Mouse (Mus musculus) stomach, postnatal 0 days (tissue): ENCODE results near the gene Arf6. TPM values are rescaled to one million over a fixed set of nuclear protein-coding genes. Genes with fewer than 3 reads are reported as not detected.
"Not testable (repeated sequence)": the region's sequence is repeated elsewhere in the genome, so short reads cannot be mapped to it uniquely, and the experiment has no call there.

ENCODE experiments used
- ATAC-seq: fragments of 200-750 bp; cut with Nextera tagmentation; 2 replicates; pipeline ENCODE4 v1.8.0; 2017; ENCODE audit not compliant: low FRiP score, low TSS enrichment
- DNase-seq: peaks from one replicate; pipeline ENCODE4 v3.0.0-alpha.2; 2016; ENCODE audit warnings: low spot score
- H3K27ac ChIP-seq: fragments of 300-500 bp; sonication (generic); replicated peaks from 2 replicates; pipeline ENCODE4 v1.5.1; 2014; ENCODE audit warnings: mild to moderate bottlenecking, control low read depth
- H3K27me3 ChIP-seq: fragments of 300-500 bp; sonication (generic); 2 replicates; pipeline ENCODE4 v1.6.1; 2014; ENCODE audit warnings: low read length; ENCODE audit not compliant: control insufficient read depth, insufficient read depth
- H3K36me3 ChIP-seq: fragments of 300-500 bp; sonication (generic); 2 replicates; pipeline ENCODE4 v1.6.1; 2014; ENCODE audit warnings: low read length, mixed read lengths; ENCODE audit not compliant: control insufficient read depth, insufficient read depth
- H3K4me1 ChIP-seq: fragments of 300-500 bp; sonication (generic); replicated peaks from 2 replicates; pipeline ENCODE4 v1.6.1; 2014; ENCODE audit warnings: antibody characterized with exemption; ENCODE audit not compliant: control insufficient read depth, insufficient read depth
- H3K4me2 ChIP-seq: fragments of 300-500 bp; sonication (generic); replicated peaks from 2 replicates; pipeline ENCODE4 v1.6.1; 2014; ENCODE audit warnings: low read depth, mild to moderate bottlenecking, control low read depth, moderate library complexity
- H3K4me3 ChIP-seq: fragments of 300-500 bp; sonication (generic); 2 replicates; pipeline ENCODE4 v1.5.1; 2014; ENCODE audit warnings: low read depth, low read length, control low read depth
- H3K9ac ChIP-seq: fragments of 300-500 bp; sonication (generic); 2 replicates; pipeline ENCODE4 v1.6.1; 2014; ENCODE audit warnings: mild to moderate bottlenecking, low read length, control low read depth, mixed read lengths
- H3K9me3 ChIP-seq: fragments of 300-500 bp; sonication (generic); 2 replicates; pipeline ENCODE4 v1.6.1; 2016; ENCODE audit warnings: low read length; ENCODE audit not compliant: control insufficient read depth
- CTCF ChIP-seq: IDR thresholded peaks from 2 replicates; pipeline ENCODE4 v1.5.1; 2016; ENCODE audit warnings: antibody characterized with exemption, low read depth, mild to moderate bottlenecking, moderate library complexity
- EP300 ChIP-seq: optimal IDR thresholded peaks from 2 replicates; pipeline ENCODE3; 2016; ENCODE audit warnings: antibody characterized with exemption
- WGBS: fragments of 180-500 bp; shearing (Covaris S2); extraction: QIAGEN DNeasy Blood & Tissue Kit; methylation state at CpG from one replicate; pipeline ENCODE4 v1.1.7; 2014; 5-methylcytosine and 5-hydroxymethylcytosine counted together
- polyA plus RNA-seq: library from polyadenylated mRNA; unstranded; fragments of >200 nt; fragmentation: Nextera tagmentation; extraction: Ambion mirVana; gene quantifications from 2 replicates; pipeline ENCODE4 v1.2.1, GENCODE M21; 2015

Gene Arf6
- polyA plus RNA-seq, 1 experiment from 2014 or later: 97.8 TPM

- H3K4me3 ChIP-seq: peak overlapping the region; percentile 99
- peaks cover 4% of the 10 kb centered on the region; the same call in 1 of the 2 replicates for H3K36me3 ChIP-seq
- 0 out of 2 replicates have a peak, but pooled peaks have one; percentile 0 for ATAC-seq
- no peak for DNase-seq
- TF ChIP-seq EP300 (no peak), CTCF (no peak)
- no peaks in the 10 kb centered on the region for H3K27me3 ChIP-seq
- H3K4me2 ChIP-seq: peak overlapping the region; percentile 78
- H3K9me3 ChIP-seq: no peaks in the 10 kb centered on the region
- peak overlapping the region; percentile 99 for H3K27ac ChIP-seq
- H3K4me1 ChIP-seq: no peaks in the 10 kb centered on the region
- H3K9ac ChIP-seq: peak overlapping the region; percentile 100
- WGBS: under 1% methylated on average over 42 of the region's 42 CpGs
These were observed 881 bp downstream of the Arf6 start for GRCm38 (mm10) chr12:69372731-69373331.

- H3K27me3 ChIP-seq: no peaks in the 10 kb centered on the region
- peaks cover 4% of the 10 kb centered on the region; the same call in 1 of the 2 replicates for H3K36me3 ChIP-seq
- peak overlapping the region; percentile 99 for H3K4me3 ChIP-seq
- 15% methylated on average over 11 of the region's 11 CpGs for WGBS
- ATAC-seq: no peak
- H3K4me2 ChIP-seq: peak overlapping the region; percentile 78
- peak overlapping the region; percentile 61; the same call in 1 of the 2 replicates for H3K27ac ChIP-seq
- peak overlapping the region; percentile 100 for H3K9ac ChIP-seq
- no peak for TF ChIP-seq CTCF
- TF ChIP-seq EP300: no peak
- DNase-seq: peak; percentile 32
- no peaks in the 10 kb centered on the region for H3K4me1 ChIP-seq
- H3K9me3 ChIP-seq: no peaks in the 10 kb centered on the region
These were observed 2.2 kb downstream of the Arf6 start for GRCm38 (mm10) chr12:69373850-69374766.

- Histone ChIP-seq H3K4me1 (no peaks in the 10 kb centered on the region), H3K36me3 (peaks cover 4% of the 10 kb centered on the region; the same call in 1 of the 2 replicates), H3K27ac (no peak overlapping the region), H3K4me2 (0 out of 2 replicates have a peak overlapping the region, but pooled peaks have one; percentile 18), H3K9me3 (no peaks in the 10 kb centered on the region), H3K9ac (no peak overlapping the region), H3K4me3 (no peak overlapping the region), H3K27me3 (no peaks in the 10 kb centered on the region)
- WGBS: 58% methylated on average over 2 of the region's 2 CpGs
- TF ChIP-seq CTCF (no peak), EP300 (no peak)
- ATAC-seq (no peak), DNase-seq (no peak)
These were observed 4.2 kb downstream of the Arf6 start for GRCm38 (mm10) chr12:69376132-69376531.

GRCm38 (mm10) chr12:69377188-69377587 is 5.2 kb downstream of the Arf6 start:
- DNase-seq (no peak), ATAC-seq (no peak)
- Histone ChIP-seq H3K27me3 (no peaks in the 10 kb centered on the region), H3K9ac (no peak overlapping the region), H3K27ac (no peak overlapping the region), H3K9me3 (no peaks in the 10 kb centered on the region), H3K4me1 (no peaks in the 10 kb centered on the region), H3K36me3 (peaks cover 4% of the 10 kb centered on the region; the same call in 1 of the 2 replicates), H3K4me3 (no peak overlapping the region), H3K4me2 (no peak overlapping the region)
- TF ChIP-seq CTCF (no peak), EP300 (no peak)
- WGBS: 53% methylated on average over 1 of the region's 1 CpGs

- H3K27me3 ChIP-seq, H3K4me3 ChIP-seq, H3K4me1 ChIP-seq, H3K4me2 ChIP-seq, ATAC-seq, H3K9ac ChIP-seq, H3K36me3 ChIP-seq, H3K9me3 ChIP-seq, DNase-seq: not testable (repeated sequence)
- WGBS: 93% methylated on average over 6 of the region's 6 CpGs
- 0 out of 2 replicates have a peak overlapping the region, but pooled peaks have one; percentile 3 for H3K27ac ChIP-seq
These were observed 5.7 kb downstream of the Arf6 start for GRCm38 (mm10) chr12:69377636-69378035.
